Mouse (Mus musculus) yolk sac, embryonic 10.5 days (tissue): Measurements from ENCODE around the gene E130114P18Rik.

ENCODE experiments used
- DNase-seq: peaks from one replicate; pipeline ENCODE4 v3.0.0-alpha.2; 2017; ENCODE audit warnings: low spot score

E130114P18Rik gene

DNA sequence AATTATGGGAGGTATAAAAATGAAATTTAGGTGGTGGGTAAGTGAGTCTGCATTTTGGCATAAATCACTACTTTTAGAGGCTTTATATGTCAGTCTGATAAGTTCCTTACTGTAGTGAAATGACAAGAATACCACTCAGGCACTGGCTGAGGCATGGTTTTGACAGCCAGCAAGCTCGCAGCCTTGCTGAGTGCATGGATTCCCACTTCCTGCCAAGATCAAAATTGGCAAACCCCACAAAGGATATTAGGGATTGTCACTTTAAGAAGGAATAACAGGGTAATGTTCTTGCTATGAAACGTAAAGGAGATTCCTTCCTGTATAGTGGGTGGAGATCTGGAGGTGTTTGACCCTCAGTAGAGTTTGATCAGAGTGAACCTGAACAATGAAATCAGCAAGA lies 27.4 kb upstream of the E130114P18Rik start:
- no peak for DNase-seq

DNA sequence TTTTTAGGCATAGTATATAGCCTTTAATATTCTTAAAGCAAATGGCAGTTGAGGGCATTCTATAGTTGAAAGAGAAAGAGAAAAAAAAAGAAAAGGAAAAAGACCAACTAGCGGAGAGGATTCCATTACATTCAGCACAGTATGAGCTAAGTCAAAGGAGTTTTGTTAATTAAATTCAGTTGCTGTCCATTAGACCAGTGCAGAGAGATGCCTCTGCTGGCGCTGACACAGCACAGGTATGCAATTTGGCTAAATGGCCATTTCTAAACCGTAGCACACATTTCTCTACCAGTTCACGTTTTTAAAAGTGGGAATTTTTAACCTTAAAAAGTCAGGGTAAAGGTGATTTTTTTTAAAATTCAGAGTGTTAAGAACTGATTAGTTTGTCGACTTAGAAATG lies 26.8 kb upstream of the E130114P18Rik start:
- DNase-seq, result no peak

DNA sequence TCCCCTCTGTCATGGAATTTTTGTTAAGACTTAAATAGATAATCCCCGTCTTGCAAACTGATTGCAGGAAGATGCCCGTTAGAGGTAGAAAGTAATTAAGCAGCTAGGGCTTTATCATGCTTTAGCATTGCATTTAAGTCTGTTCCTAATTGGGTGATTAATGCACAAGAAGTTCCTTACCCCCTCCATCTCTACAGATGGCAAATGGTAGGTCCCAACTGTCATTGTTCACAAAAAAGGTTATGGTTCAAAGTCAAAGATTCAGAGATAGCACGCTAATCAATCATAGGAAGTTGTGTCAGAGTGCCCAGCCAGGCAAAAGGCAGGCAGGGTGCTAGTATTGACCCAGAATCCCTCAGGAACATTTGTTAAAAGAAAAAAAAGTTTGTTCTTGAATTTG lies 25.9 kb upstream of the E130114P18Rik start:
- no peak for DNase-seq

DNA sequence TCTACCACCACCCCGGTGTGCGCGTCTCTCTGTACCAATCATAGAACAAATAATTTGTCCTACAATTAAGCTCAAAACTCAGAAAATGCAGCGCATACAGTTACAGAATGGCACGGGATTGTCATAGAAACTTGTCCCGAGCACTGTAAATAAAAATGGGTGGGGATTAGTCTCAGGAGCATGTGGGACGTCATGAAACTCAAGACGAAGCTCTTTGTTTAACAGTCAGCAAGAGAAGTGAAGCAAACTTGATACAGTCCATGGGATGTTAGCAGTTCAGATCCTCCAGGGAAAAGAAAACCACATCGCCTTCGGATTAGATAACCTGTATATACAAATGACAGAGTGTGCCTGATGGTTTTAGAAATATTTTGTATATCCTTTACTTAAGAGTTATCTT lies 18.6 kb upstream of the E130114P18Rik start:
- no peak for DNase-seq

DNA sequence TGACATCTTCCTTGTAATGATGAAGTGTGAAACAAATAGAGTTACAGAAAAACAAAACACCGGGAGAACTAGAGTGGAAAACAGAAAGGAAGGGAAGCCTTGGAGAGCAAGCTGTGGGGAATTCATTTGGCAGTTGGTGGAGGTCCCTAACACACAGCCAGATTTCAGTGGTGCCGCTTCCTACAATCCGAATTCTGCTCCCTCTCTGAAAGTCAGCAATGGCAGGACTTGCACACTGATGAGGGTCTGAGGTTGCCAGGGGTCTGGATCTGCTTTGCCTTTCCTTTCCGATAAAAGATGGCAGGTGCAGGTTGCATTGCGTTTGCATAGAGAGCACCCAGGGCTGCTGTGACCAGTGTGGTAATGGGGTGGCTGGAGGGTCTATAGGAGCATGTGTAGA lies 18.1 kb upstream of the E130114P18Rik start:
- no peak for DNase-seq

DNA sequence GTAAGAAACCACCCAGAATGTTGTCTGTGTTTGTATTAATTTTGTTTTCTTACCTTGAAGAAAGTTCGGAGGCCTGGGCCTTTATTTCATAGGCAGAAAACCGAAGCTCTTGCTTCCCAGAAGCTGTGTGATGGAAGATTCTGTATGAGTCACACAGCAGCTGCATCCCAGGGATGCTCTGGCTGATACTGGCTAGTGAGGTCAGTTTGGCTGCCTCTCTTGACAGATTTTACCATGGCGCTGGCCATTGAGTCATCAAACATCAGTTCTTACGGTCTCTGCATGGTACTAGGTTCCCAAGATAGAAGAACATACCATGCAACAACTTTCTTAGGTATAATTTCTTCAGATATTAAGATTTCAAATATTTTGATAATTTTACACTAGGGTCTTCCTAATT lies 17.0 kb upstream of the E130114P18Rik start:
- no peak for DNase-seq

DNA sequence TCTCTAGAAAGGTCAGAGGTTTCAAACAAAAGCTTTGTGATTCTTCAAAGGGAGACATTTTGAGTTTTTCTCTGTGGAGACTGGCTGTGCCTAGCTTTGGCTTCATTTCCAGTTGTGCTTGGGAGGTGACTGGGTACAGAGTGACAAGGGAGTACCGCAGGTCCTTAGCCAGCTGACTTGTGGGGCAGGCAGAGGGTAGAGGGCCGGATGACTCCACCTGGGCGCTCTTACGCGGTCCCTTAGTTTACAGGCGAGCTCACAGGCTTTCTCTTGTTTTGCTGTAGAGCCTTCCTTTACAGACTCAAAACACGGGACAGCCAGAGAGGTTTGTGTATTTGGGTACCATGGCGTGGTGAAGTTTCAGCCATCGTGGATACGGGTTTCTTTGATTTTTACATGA lies 16.1 kb upstream of the E130114P18Rik start:
- DNase-seq, result no peak

DNA sequence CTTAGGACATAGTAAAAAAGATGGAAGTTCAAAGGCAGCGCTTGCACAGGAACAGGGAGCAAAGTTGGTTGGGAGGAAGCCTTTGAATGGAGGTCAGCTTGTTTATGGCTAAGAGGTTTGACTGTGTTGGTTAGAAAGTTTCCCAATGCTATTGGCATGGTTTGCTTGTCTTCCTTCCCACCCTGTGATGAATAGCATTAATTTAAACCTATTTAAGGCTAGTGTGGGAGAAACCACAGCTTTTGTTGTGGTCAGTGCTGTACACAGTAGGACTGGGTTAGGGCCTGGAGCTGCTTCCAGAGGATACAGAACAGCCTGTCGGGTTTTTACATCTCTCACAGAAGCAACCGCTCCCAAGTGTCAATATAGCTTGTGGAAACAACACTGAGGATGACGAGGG lies 10.7 kb upstream of the E130114P18Rik start:
- no peak for DNase-seq

DNA sequence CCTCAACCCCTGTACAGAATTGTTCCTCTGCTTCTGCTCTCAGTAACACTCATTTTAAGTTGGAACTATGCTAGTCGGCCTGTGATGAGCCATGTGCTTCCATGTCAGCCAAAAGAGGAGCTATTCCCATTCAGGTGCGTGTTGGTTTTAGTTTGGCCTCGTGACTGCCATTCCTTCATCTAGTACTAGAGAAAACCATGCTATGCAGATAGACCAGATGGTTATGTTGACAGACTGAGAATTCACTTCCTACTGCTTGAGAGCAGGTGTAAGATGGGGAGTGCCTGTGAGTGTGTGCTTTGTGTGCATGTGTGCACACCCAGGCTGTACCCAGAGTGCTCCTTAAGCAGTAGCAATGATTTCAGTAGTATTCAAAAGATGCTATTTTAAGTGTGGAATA lies 9.6 kb upstream of the E130114P18Rik start:
- no peak for DNase-seq

DNA sequence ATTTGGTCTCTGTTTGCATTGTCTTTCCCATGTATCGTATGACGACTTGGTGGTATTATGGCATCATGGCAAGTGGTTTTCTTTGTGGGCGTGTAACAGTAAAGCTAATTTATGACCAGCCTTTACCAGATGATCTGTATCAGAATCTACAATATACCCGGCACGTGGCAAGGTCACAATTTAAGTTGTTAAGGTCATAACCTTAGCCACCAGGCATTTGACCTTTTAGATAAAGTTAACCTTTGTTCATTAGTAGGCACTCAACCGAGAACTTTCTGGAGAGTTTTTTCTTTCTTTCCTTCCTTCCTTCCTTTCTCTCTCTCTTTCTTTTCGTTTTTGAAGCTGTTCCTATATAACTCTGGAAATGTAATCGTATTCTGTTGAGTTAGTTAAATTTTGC lies 8.7 kb upstream of the E130114P18Rik start:
- peak; percentile 19 for DNase-seq

DNA sequence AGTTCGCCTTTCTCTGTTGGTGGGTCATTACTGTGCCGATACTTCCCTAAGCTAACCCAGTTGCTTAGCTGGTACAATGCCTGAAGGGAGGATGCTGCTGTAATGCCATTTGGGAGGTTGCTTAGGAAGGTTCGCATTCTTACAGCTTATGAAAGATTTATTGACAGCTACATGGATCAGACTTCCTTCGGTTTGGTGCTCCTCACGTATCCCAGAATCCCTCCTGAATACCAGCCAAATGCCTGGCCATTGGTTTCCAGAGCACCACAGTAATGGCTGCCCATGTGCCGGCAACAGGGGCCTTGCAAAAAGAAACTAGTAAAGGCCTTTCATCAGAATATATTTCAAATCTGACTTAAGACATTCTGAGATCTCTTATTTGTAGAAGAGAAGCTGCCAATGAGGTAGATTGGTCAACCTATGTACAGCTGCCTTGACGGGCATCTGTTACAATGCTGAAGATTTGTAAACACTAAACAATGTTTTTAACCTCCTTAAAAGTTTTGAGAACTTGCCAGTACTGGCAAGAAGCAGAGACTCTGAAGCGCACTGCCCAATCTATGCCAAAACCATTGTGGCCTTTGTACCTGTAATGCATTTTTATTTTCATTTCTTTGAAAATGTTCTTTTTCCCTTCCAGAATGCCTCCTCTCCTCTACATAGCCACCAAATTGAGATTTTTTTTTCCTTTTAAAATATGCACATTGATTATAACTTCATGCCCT lies 7.8 kb upstream of the E130114P18Rik start:
- no peak for DNase-seq

DNA sequence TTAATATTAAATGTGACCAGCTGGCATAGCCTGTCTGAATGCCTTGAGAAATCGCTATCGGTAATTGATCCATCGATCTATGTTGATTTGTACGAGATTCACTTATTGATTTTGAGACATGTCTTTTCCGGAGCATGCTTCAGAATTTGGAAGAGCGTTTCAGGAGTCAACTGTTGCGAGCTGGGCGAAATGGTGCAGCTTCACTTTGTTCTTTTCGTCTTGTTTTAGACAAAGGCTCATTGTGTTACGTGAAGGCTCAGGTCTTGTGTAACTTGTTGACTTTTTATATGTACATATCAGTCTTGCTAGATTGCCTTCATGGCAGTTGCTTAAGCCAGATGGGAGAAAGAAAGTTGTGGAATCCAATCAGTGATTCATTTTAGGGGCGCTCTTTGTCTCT lies 6.4 kb upstream of the E130114P18Rik start:
- DNase-seq, result no peak

DNA sequence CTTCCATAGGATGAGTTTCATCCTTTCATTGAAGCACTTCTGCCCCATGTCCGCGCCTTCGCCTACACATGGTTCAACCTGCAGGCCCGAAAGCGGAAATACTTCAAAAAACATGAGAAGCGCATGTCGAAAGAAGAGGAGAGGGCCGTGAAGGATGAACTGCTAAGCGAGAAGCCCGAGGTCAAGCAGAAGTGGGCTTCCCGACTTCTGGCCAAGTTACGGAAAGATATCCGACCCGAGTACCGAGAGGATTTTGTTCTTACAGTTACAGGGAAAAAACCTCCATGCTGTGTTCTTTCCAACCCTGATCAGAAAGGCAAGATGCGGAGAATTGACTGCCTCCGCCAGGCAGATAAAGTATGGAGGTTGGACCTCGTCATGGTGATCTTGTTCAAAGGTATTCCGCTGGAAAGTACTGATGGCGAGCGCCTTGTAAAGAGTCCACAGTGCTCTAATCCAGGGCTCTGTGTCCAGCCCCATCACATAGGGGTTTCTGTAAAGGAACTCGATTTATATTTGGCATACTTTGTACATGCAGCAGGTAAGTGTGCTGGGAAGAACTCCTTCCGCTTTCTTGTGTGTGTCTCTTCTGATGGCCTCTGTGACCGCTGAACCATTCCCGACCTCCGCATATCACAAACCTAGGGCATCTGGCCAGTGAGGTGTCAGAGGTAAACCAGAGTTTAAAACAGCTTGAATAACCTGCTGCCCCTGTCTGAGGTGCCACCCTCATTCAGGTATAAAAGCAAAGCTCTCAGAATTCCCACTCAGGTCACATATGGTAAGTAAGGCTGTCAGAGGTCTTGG lies 5.4 kb upstream of the E130114P18Rik start:
- DNase-seq, result no peak

DNA sequence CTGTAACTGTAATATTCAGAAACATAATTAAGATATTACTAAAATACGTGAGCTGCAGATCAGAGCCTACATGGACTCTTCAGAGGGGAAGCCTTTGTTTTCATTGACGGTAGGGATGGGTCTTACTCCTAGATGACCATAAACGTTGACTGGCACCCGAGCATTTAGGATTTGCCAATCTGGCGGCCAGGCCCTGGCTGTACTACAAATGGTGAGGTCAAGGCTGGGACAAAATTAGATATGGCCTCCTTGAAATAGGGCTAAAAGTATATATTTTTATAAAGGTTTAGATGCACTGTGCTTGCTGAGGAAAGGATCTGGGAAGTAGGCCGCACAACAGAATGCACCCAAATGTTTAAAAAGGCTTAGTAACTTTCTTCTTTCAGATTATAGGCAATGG lies 4.6 kb upstream of the E130114P18Rik start:
- no peak for DNase-seq

DNA sequence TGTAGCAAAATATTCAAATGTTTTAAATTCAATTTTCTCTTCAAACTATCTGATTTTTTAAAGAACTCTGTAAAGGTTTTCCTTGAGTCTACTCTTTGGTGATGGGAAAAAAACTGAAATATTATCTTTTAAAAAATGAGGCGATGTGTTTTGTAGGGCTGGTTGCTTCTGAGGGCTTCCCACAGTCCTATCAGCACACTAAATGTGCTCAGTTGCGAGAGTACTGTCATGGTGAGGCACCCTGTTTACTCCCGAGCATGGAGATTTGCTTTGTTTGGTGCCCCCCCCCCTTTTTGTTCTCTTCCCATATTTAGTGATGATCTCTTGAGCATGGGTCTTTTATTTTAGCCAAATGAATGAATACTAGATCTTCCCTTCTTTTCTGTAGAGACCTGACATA lies 4.2 kb upstream of the E130114P18Rik start:
- DNase-seq, result no peak

DNA sequence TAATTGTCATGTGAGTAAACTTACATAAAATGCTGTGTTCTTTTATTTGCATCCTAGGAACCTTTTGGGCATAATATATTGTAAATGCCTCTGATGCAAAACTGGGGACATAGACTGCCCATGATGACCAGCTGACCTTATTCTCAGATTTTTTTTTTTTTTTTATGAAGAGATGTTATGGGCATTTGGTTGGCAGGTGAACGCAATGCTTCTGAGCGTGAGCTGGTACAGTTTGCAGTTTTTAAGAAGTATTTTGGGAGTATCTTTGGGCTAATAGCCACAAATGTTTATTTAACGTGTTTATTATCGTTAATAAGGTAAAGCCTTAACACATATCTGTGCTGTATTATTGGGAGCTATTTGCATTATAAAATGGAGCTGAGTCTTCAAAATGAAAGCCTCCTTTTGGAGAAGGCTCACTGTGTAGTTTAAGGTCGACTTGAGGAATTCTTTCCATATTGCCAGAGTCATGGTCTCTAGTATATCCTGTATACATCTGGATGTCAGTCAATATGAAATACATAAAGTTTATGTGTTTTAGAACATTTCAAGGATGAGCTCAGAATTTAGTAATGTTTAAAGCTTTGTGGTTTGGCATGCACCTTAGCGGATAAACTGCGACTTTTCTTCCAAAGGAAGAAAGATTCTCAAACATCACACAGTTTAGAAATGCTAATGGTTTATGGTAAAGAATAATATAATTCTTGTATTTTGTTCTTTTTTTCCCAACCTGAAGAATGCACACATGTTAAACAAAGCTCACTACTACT lies 3.0 kb upstream of the E130114P18Rik start:
- DNase-seq, result no peak

DNA sequence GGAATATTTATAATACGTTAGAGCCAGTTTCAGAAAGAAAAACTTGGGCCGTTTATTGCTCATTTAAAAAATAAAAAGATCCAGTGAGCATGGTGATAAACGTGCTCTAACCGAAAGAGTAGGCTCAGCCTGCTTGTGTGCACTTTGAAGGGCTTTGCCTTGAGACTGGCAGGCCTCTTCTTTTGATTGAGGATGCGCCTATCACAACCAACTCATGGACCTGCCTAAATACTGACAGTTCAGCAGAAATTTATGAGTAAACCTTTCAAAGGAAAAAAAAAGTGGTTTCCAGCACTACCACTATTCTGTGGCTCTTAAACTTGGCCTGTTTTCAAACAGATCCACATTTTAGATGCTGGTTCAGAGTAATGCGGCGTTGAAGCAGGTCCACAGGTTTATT lies 2.1 kb upstream of the E130114P18Rik start:
- no peak for DNase-seq

DNA sequence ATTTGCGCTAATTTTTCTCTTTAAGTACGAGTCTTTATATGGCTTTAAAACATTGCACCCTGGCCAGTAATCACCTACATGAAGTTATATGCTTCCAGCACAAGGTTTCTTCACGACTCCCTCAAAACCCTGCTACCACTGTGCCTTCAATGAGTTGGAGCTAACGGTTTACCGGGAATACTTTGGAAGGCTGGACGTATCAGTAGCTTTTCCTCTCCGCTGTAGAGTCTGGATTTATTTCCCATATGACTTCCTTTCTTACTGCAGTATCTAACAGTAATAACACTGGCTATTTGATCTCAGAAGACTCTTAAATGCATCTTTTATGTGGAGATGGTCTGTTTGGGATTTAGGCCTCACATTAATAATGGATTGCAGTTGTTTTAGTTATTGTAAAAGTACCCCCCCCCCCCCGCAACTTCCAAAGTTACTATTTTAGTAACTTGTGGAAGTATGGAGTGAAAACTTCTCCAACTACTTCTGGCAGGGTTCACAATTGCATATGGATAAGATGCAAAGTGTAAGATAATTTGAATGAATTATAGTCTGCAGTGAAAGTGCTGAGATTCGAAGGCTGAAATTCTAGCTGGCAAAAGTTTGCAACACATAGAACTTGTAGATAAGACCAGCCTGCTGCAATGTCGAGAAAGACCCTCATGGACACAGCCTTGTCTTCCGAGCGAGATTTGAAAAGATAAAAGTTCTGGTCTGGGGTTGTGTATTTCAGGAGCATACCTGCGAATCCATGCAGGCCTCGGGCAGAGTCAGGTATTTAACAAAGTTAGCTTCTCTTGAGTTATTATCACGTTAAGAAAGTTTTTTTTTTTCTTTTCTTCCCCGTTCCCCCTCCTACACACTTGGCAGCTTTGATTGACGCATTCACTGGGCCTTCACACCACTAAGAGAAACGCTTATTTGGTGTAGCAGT lies 1.4 kb upstream of the E130114P18Rik start:
- DNase-seq, result no peak

DNA sequence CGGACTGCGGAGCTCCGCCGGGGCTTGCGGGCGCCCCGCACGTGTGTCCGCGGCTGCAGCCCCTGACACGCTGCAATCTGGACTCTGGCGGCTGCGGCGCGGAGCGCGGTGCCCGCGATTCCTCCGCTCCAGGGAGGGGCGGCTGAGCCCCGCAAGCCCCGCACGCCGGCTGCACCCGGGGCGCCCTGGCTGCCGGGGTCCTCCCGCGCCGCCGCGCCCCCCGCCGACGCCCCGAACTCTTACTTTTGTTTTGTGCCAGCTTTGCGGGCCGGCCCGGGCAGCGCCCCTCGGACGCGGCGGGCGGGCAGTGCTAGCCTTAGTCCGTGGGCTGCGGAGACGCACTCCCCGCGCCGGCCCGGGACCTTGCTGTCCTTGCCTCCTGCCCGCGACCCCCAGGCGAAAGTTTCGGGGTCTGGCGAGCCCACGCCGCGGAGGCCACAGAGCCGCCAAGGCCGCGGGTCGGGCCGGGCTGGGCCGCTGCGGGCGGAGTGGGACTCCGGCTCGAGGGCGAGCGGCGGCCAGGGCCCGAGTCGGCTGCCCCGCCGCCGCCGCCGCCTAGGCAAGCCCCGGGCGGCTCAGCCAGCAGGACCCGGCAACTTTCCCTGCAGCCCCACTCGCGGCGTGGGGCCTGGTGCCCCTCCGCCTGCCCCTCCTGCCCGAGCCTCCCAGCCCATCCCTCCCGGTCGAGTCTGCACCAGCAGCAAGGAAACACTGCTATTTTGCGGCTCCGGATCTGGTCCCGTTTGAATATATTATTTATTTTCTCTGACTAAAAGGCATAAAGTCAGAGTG lies 529 bp upstream of the E130114P18Rik start:
- no peak for DNase-seq

DNA sequence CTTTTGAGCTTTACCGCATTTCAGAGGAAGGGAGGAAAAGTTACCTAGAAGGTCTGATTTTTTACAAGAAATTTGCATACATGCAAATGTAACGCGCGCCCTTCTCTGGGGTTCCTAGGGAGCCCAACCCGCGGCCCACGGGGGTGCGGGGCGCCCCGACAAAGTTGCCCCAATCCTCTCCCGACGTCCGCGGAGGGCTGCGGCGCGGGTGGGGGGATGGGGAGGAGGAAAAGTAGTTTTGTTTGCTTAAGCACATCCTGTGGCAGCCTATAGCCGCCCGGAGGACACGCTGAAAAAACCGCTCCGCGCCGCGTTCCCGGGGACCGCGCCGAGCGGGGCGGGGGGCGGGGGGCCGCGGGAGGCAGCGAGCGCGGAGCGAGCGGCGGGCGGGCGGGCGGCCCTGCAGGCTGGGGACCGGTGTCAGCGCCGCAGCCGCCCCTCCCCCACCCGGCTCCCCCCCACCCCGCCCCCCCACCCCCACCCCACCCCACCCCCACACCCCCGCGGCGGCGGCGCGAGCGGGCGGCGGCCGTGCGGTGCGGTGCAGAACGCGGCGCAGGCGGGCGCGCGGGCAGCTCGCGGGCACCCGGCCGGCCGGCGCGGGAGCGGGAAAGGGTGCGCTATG lies 685 bp downstream of the E130114P18Rik start:
- DNase-seq, result peak; percentile 70
